Comparison of ENCODE assay signal across 8 mouse cellular contexts in the genomic region with DNA sequence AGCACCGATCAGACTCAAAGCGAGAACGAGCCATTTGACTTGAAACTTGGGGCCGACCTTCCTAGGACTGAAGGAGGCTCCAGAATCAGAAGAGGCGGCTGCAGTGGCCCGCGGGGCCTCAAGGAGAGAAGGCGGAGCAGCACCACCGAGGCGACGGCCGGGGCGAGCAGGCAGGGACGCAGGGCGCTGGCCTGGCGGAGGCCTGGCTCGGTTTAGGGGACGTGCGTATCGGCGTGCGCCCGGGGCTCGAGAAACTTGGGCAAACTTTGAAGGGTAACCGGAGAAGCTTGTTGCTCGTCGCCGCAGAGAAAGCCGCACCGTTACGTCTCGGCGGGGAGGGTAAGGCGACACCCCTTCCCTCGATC. TPM values are rescaled to one million over a fixed set of nuclear protein-coding genes. Genes with fewer than 3 reads are reported as not detected.
DNase-seq lines count a peak whose midpoint lies in the region; ATAC-seq and TF ChIP-seq lines count a peak whose summit lies in the region.

A gene (plus strand): TSS at position 94 of the 365 bp plus-strand sequence.

- no peaks in the 10 kb centered on the region for H3K9me3 ChIP-seq in heart, embryonic 14.5 days (ENCODE audit: control insufficient read depth, low read length)
- H3K9me3 ChIP-seq in CH12.LX (replicated peaks; ENCODE audit: low read length) = peaks cover 15% of the 10 kb centered on the region
- H3K9me3 ChIP-seq in embryonic facial prominence, embryonic 12.5 days = no peaks in the 10 kb centered on the region
- no peaks in the 10 kb centered on the region for H3K9me3 ChIP-seq in hindbrain, embryonic 11.5 days (ENCODE audit: control insufficient read depth, low read length)
- no peaks in the 10 kb centered on the region for H3K9me3 ChIP-seq in lung, postnatal 0 days (ENCODE audit: low read length)

- TF ChIP-seq RAD21 in CH12.LX (IDR thresholded peaks at IDR 0.05; ENCODE audit: low read depth, low read length) = no peak

- peak within 1 kb of the TSS; percentile 90 for H3K4me2 ChIP-seq in heart, embryonic 14.5 days (ENCODE audit: low read length)
- peak within 1 kb of the TSS; percentile 84 for H3K4me2 ChIP-seq in CH12.LX (ENCODE audit: insufficient read depth, low read depth, poor library complexity, severe bottlenecking)
- peak within 1 kb of the TSS; percentile 95 for H3K4me2 ChIP-seq in embryonic facial prominence, embryonic 12.5 days (replicated peaks)
- peak within 1 kb of the TSS; percentile 95 for H3K4me2 ChIP-seq in hindbrain, embryonic 11.5 days (replicated peaks; ENCODE audit: low read depth, low read length)
- H3K4me2 ChIP-seq in lung, postnatal 0 days (replicated peaks; ENCODE audit: low read depth, low read length) = peak within 1 kb of the TSS; percentile 94

- peak within 1 kb of the TSS; percentile 69 to 82 for H3K27ac ChIP-seq in heart, embryonic 14.5 days (replicated peaks in 1 of 2; ENCODE audit: control insufficient read depth in 1 of 2, insufficient read depth in 1 of 2, low read depth in 2 of 2, low read length in 2 of 2)
- H3K27ac ChIP-seq in CH12.LX (ENCODE audit: insufficient read depth, low read depth) = peak within 1 kb of the TSS; percentile 67
- peak within 1 kb of the TSS; percentile 98 for H3K27ac ChIP-seq in embryonic facial prominence, embryonic 12.5 days
- H3K27ac ChIP-seq in hindbrain, embryonic 11.5 days (ENCODE audit: low read depth, low read length) = peak within 1 kb of the TSS; percentile 86
- peak within 1 kb of the TSS; percentile 90 for H3K27ac ChIP-seq in lung, postnatal 0 days (ENCODE audit: low read length)

- in situ Hi-C loops in CH12.LX (cut with MboI; ENCODE audit: low pct_ligation_motif_present, low pct_unique_long_range_greater_than_20kb, low sequenced_read_pairs) = no loop called here

- no peak for TF ChIP-seq POLR2A in CH12.LX (IDR thresholded peaks at IDR 0.05; ENCODE audit: low read depth, low read length)

- peaks cover 12 to 18% of the 10 kb centered on the region in 2 experiments for H3K4me1 ChIP-seq in heart, embryonic 14.5 days (ENCODE audit: control insufficient read depth in 2 of 2, insufficient read depth in 2 of 2, low read length in 2 of 2)
- H3K4me1 ChIP-seq in CH12.LX (ENCODE audit: control insufficient read depth in 1 of 2, insufficient read depth in 2 of 2) = peaks cover 15 to 48% of the 10 kb centered on the region in 2 experiments
- peaks cover 34% of the 10 kb centered on the region for H3K4me1 ChIP-seq in embryonic facial prominence, embryonic 12.5 days
- peaks cover 7% of the 10 kb centered on the region; the same call in 1 of the 2 replicates for H3K4me1 ChIP-seq in hindbrain, embryonic 11.5 days (replicated peaks; ENCODE audit: control insufficient read depth, insufficient read depth, low read length)
- peaks cover 15% of the 10 kb centered on the region; the same call in 1 of the 2 replicates for H3K4me1 ChIP-seq in lung, postnatal 0 days (ENCODE audit: insufficient read depth, low read depth, low read length)

- WGBS in heart, embryonic 14.5 days = under 1% methylated on average over 34 of the region's 35 CpGs
- under 1% methylated on average over 35 of the region's 35 CpGs for WGBS in embryonic facial prominence, embryonic 12.5 days
- under 1% methylated on average over 35 of the region's 35 CpGs for WGBS in hindbrain, embryonic 11.5 days
- 2% methylated on average over 25 of the region's 35 CpGs for WGBS in lung, postnatal 0 days

- ATAC-seq in heart, embryonic 14.5 days (ENCODE audit: insufficient number of reproducible peaks, insufficient read depth, low FRiP score, low read depth) = peak; percentile 34
- ATAC-seq in embryonic facial prominence, embryonic 12.5 days (ENCODE audit: insufficient number of reproducible peaks, insufficient read depth, low FRiP score, low TSS enrichment) = peak; percentile 18; the same call in 1 of the 2 replicates
- peak; percentile 48 for ATAC-seq in hindbrain, embryonic 11.5 days (ENCODE audit: low FRiP score)
- ATAC-seq in lung, postnatal 0 days = peak; percentile 54

- H3K9ac ChIP-seq in heart, embryonic 14.5 days (ENCODE audit: low read length) = peak within 1 kb of the TSS; percentile 76
- peak within 1 kb of the TSS; percentile 75 for H3K9ac ChIP-seq in CH12.LX (ENCODE audit: insufficient read depth, low read depth)
- H3K9ac ChIP-seq in embryonic facial prominence, embryonic 12.5 days = peak within 1 kb of the TSS; percentile 99
- peak within 1 kb of the TSS; percentile 93 for H3K9ac ChIP-seq in hindbrain, embryonic 11.5 days (ENCODE audit: low read depth, low read length)
- peak within 1 kb of the TSS; percentile 64 for H3K9ac ChIP-seq in lung, postnatal 0 days (replicated peaks; ENCODE audit: low read depth)

- H3K27me3 ChIP-seq in heart, embryonic 14.5 days (ENCODE audit: control insufficient read depth, insufficient read depth, low read length) = peaks cover 20% of the 10 kb centered on the region
- no peaks in the 10 kb centered on the region for H3K27me3 ChIP-seq in CH12.LX (replicated peaks)
- no peaks in the 10 kb centered on the region for H3K27me3 ChIP-seq in embryonic facial prominence, embryonic 12.5 days
- no peaks in the 10 kb centered on the region for H3K27me3 ChIP-seq in hindbrain, embryonic 11.5 days (ENCODE audit: control insufficient read depth, insufficient read depth, low read length)
- 0 out of 2 replicates have a peak, but pooled peaks cover 4% of the 10 kb centered on the region for H3K27me3 ChIP-seq in lung, postnatal 0 days (replicated peaks; ENCODE audit: insufficient read depth, low read length)

- no peak for TF ChIP-seq EP300 in CH12.LX (IDR thresholded peaks at IDR 0.05; ENCODE audit: low read length)
- TF ChIP-seq EP300 in lung, postnatal 0 days (IDR thresholded peaks at IDR 0.05) = no peak

- no peaks in the 10 kb centered on the region for H3K36me3 ChIP-seq in heart, embryonic 14.5 days (ENCODE audit: control insufficient read depth, insufficient read depth, low read length)
- H3K36me3 ChIP-seq in CH12.LX (replicated peaks in 1 of 2; ENCODE audit: control insufficient read depth in 1 of 2, insufficient read depth in 1 of 2, low read length in 1 of 2) = peaks cover 14 to 20% of the 10 kb centered on the region in 2 experiments
- H3K36me3 ChIP-seq in embryonic facial prominence, embryonic 12.5 days = 0 out of 2 replicates have a peak, but pooled peaks cover 5% of the 10 kb centered on the region
- H3K36me3 ChIP-seq in hindbrain, embryonic 11.5 days (ENCODE audit: control insufficient read depth, insufficient read depth, low read length) = no peaks in the 10 kb centered on the region
- H3K36me3 ChIP-seq in lung, postnatal 0 days (ENCODE audit: insufficient read depth, low read length) = no peaks in the 10 kb centered on the region

- TF ChIP-seq CTCF in CH12.LX (conservative IDR thresholded peaks at IDR 0.05 in 1 of 2, IDR thresholded peaks at IDR 0.05 in 1 of 2; ENCODE audit: low read depth in 2 of 2, low read length in 2 of 2) = no peak
- peak; percentile 1; the same call in 1 of the 2 replicates for TF ChIP-seq CTCF in lung, postnatal 0 days (IDR thresholded peaks at IDR 0.05)

- peaks cover 36% of the 10 kb centered on the region for H3K79me2 ChIP-seq in CH12.LX (replicated peaks; ENCODE audit: control insufficient read depth, extremely low read depth, insufficient read depth, poor library complexity, severe bottlenecking)

- intact Hi-C loops in heart, postnatal 36 days (cut with DNase I) = loop anchor here (2.0 to 5.0 kb wide), 3 partner anchors 102 to 165 kb away; no protein-coding TSS in a partner anchor

- DNase-seq in heart, postnatal 36 days = no peak
- DNase-seq in CH12.LX (ENCODE audit: extremely low read depth) = no peak
- no peak for DNase-seq in hindbrain, embryonic 11.5 days (ENCODE audit: low spot score)
- no peak for DNase-seq in lung, postnatal 0 days (ENCODE audit: low spot score)
- peak; percentile 52 for DNase-seq in testis, postnatal 14 days (ENCODE audit: low spot score)
- DNase-seq in embryo, embryonic 10.5 days (ENCODE audit: low spot score) = no peak

- dilution Hi-C loops in CH12.LX (cut with MboI; ENCODE audit: extremely low pct_ligation_motif_present, extremely low pct_unique_long_range_greater_than_20kb, low sequenced_read_pairs) = no loop called here

- peak within 1 kb of the TSS; percentile 67 for H3K4me3 ChIP-seq in heart, embryonic 14.5 days (ENCODE audit: control insufficient read depth in 1 of 2, insufficient read depth in 1 of 2, low read depth in 1 of 2, low read length in 2 of 2)
- peak within 1 kb of the TSS; percentile 62 to 83 (median 64) for H3K4me3 ChIP-seq in CH12.LX (replicated peaks in 1 of 3; ENCODE audit: low read depth in 2 of 3, low read length in 2 of 3, poor library complexity in 1 of 3)
- H3K4me3 ChIP-seq in embryonic facial prominence, embryonic 12.5 days = peak within 1 kb of the TSS; percentile 94
- H3K4me3 ChIP-seq in hindbrain, embryonic 11.5 days (ENCODE audit: low read depth, low read length) = peak within 1 kb of the TSS; percentile 83
- H3K4me3 ChIP-seq in lung, postnatal 0 days (ENCODE audit: low read depth, low read length) = peak within 1 kb of the TSS; percentile 71

TF ChIP-seq in CH12.LX, 34 proteins besides CTCF, POLR2A, EP300 and RAD21 (continues in another document):
- TF ChIP-seq NRF1 (IDR thresholded peaks at IDR 0.05; ENCODE audit: low read depth, low read length) (no peak), TCF12 (IDR thresholded peaks at IDR 0.05; ENCODE audit: low read depth, low read length) (no peak), ZMIZ1 (IDR thresholded peaks at IDR 0.05; ENCODE audit: low read depth, low read length) (no peak), RCOR1 (conservative IDR thresholded peaks at IDR 0.05; ENCODE audit: low read depth, low read length) (no peak), TBP (conservative IDR thresholded peaks at IDR 0.05; ENCODE audit: low read depth, low read length) (no peak), POLR2AphosphoS2 (IDR thresholded peaks at IDR 0.05; ENCODE audit: low read depth, low read length) (no peak), MAX (IDR thresholded peaks at IDR 0.05; ENCODE audit: low read length) (no peak), CHD1 (IDR thresholded peaks at IDR 0.05; ENCODE audit: low read depth, low read length) (peak; percentile 48; the same call in 1 of the 2 replicates), ELF1 (IDR thresholded peaks at IDR 0.05; ENCODE audit: low read depth, low read length) (no peak), MYC (IDR thresholded peaks at IDR 0.05; ENCODE audit: low read depth, low read length) (0 out of 2 replicates have a peak, but pooled peaks have one; percentile 17), HCFC1 (IDR thresholded peaks at IDR 0.05; ENCODE audit: low read depth, low read length) (no peak)

RNA-seq across cellular contexts. Expression of the gene that starts here (rescaled TPM):
- polyA plus RNA-seq in heart, embryonic 14.5 days (2014; fragmentation: Nextera tagmentation; extraction: Ambion mirVana) = 1.8 and 5.4 TPM in 2 replicates
- 1 to 10 TPM; 6.6 to 7.8 TPM for total RNA-seq in heart, postnatal 36 days (2021)
- 8.2 and 10.1 TPM in 2 replicates for total RNA-seq in CH12.LX (2012; rRNA removed)
- 3.3 and 4.0 TPM in 2 replicates for total RNA-seq in CH12.LX (2014; rRNA removed)
- 4.2 and 4.8 TPM in 2 replicates for polyA plus RNA-seq in CH12.LX (2012; ENCODE audit: insufficient read length, low read depth)
- 26.3 and 28.5 TPM in 2 replicates for polyA plus RNA-seq in embryonic facial prominence, embryonic 12.5 days (2016; fragmentation: Nextera tagmentation; extraction: Ambion mirVana)
- 13.0 and 15.4 TPM in 2 replicates for polyA plus RNA-seq in hindbrain, embryonic 11.5 days (2014; fragmentation: Nextera tagmentation; extraction: Ambion mirVana)
- 7.1 and 9.6 TPM in 2 replicates for polyA plus RNA-seq in lung, postnatal 0 days (2015; fragmentation: Nextera tagmentation; extraction: Ambion mirVana)
